Mouse (Mus musculus) MEL (cell line): ENCODE measurements around the gene Efna2. TPM values are rescaled to one million over a fixed set of nuclear protein-coding genes. Genes with fewer than 3 reads are reported as not detected.

ENCODE experiments used
- DNase-seq: peaks from one replicate; pipeline ENCODE4 v3.0.0; 2011; ENCODE audit warnings: low read depth, low spot score
- H3K27ac ChIP-seq: 2 replicates; pipeline ENCODE4 v1.5.1; 2012; ENCODE audit warnings: low read depth, mild to moderate bottlenecking, control low read depth, low read length, moderate library complexity; ENCODE audit not compliant: control insufficient read depth
- H3K27me3 ChIP-seq, 2 experiments: fragments of 150-350 bp in 1 of 2; sonication (generic) in 1 of 2; 2 replicates each; pipeline ENCODE4 v1.6.1; 2012; ENCODE audit warnings: low read length in 2 of 2, mild to moderate bottlenecking in 2 of 2, improper control_type of control experiment in 1 of 2, moderate library complexity in 1 of 2; ENCODE audit not compliant: insufficient read depth in 2 of 2, control insufficient read depth in 1 of 2
- H3K36me3 ChIP-seq, 2 experiments: 2 replicates each; pipeline ENCODE4 v1.6.1; 2012 to 2014; ENCODE audit warnings: low read length in 2 of 2, improper control_type of control experiment in 1 of 2, inconsistent platforms in 1 of 2, mild to moderate bottlenecking in 1 of 2; ENCODE audit not compliant: insufficient read depth in 2 of 2, control insufficient read depth in 1 of 2
- H3K4me1 ChIP-seq, 2 experiments: fragments of 150-350 bp in 1 of 2; sonication (generic) in 1 of 2; 2 replicates each; pipeline ENCODE4 v1.6.1; 2012; ENCODE audit warnings: low read length in 2 of 2, improper control_type of control experiment in 1 of 2, mild to moderate bottlenecking in 1 of 2; ENCODE audit not compliant: insufficient read depth in 2 of 2, control insufficient read depth in 1 of 2
- H3K4me3 ChIP-seq, 2 experiments: fragments of 150-350 bp in 1 of 2; sonication (generic) in 1 of 2; 2 replicates each; pipeline ENCODE4 v1.5.1; 2012; ENCODE audit warnings: low read depth in 2 of 2, low read length in 2 of 2, mild to moderate bottlenecking in 2 of 2, moderate library complexity in 2 of 2, control low read depth in 1 of 2, improper control_type of control experiment in 1 of 2; ENCODE audit not compliant: control insufficient read depth in 1 of 2, insufficient read depth in 1 of 2
- H3K79me2 ChIP-seq: 2 replicates; pipeline ENCODE4 v1.6.1; 2012; ENCODE audit warnings: mild to moderate bottlenecking, low read length, moderate library complexity; ENCODE audit not compliant: control insufficient read depth, poor library complexity, insufficient read depth
- H3K9ac ChIP-seq: 2 replicates; pipeline ENCODE4 v1.6.1; 2012; ENCODE audit warnings: low read depth, mild to moderate bottlenecking, control low read depth, low read length, moderate library complexity; ENCODE audit not compliant: control insufficient read depth, poor library complexity, severe bottlenecking
- H3K9me3 ChIP-seq: fragments of 150-350 bp; sonication (generic); replicated peaks from 2 replicates; pipeline ENCODE4 v1.6.1; 2012; ENCODE audit warnings: mild to moderate bottlenecking, low read length, improper control_type of control experiment, moderate library complexity; ENCODE audit not compliant: insufficient read depth
- BHLHE40 ChIP-seq: IDR thresholded peaks from 2 replicates; pipeline ENCODE4 v1.6.1; 2012; ENCODE audit warnings: low read depth, mild to moderate bottlenecking, inconsistent platforms, low read length, improper control_type of control experiment, borderline replicate concordance
- CHD1 ChIP-seq: IDR thresholded peaks from 2 replicates; pipeline ENCODE4 v1.6.1; 2012; ENCODE audit warnings: low read depth, mild to moderate bottlenecking, inconsistent platforms, low read length, improper control_type of control experiment
- CTCF ChIP-seq, 3 experiments: IDR thresholded peaks in 2 of 3; conservative IDR thresholded peaks in 1 of 3; 2 replicates each; pipeline ENCODE4 v1.5.1; 2011 to 2012; ENCODE audit warnings: low read length in 3 of 3, low read depth in 2 of 3, mild to moderate bottlenecking in 2 of 3, improper control_type of control experiment in 1 of 3, inconsistent platforms in 1 of 3, mixed read lengths in 1 of 3, moderate library complexity in 1 of 3; ENCODE audit not compliant: control insufficient read depth in 1 of 3, insufficient read depth in 1 of 3, poor library complexity in 1 of 3, severe bottlenecking in 1 of 3
- E2F4 ChIP-seq: IDR thresholded peaks from 2 replicates; pipeline ENCODE4 v1.6.1; 2011; ENCODE audit warnings: low read depth, low read length, improper control_type of control experiment, borderline replicate concordance
- ELF1 ChIP-seq: IDR thresholded peaks from 2 replicates; pipeline ENCODE4 v1.6.1; 2014; ENCODE audit warnings: low read depth, mild to moderate bottlenecking, inconsistent platforms, low read length, improper control_type of control experiment, moderate library complexity
- ETS1 ChIP-seq: IDR thresholded peaks from 2 replicates; pipeline ENCODE4 v1.6.1; 2012; ENCODE audit warnings: low read depth, mild to moderate bottlenecking, inconsistent platforms, low read length, improper control_type of control experiment, moderate library complexity
- GABPA ChIP-seq: IDR thresholded peaks from 2 replicates; pipeline ENCODE4 v1.6.1; 2012; ENCODE audit warnings: low read depth, mild to moderate bottlenecking, inconsistent platforms, low read length, improper control_type of control experiment, moderate library complexity
- GATA1 ChIP-seq: IDR thresholded peaks from 2 replicates; pipeline ENCODE4 v1.6.1; 2011; ENCODE audit warnings: low read depth, low read length, improper control_type of control experiment
- HCFC1 ChIP-seq: IDR thresholded peaks from 2 replicates; pipeline ENCODE4 v1.6.1; 2012; ENCODE audit warnings: low read depth, mild to moderate bottlenecking, inconsistent platforms, low read length, improper control_type of control experiment, moderate library complexity
- MXI1 ChIP-seq: IDR thresholded peaks from 2 replicates; pipeline ENCODE4 v1.6.1; 2011; ENCODE audit warnings: mild to moderate bottlenecking, low read depth, low read length, improper control_type of control experiment
- NELFE ChIP-seq: IDR thresholded peaks from 2 replicates; pipeline ENCODE4 v1.6.1; 2011; ENCODE audit warnings: low read depth, low read length, improper control_type of control experiment
- POLR2A ChIP-seq, 2 experiments: IDR thresholded peaks; 2 replicates each; pipeline ENCODE4 v1.6.1; 2011 to 2012; ENCODE audit warnings: low read length in 2 of 2, mild to moderate bottlenecking in 2 of 2, control low read depth in 1 of 2, improper control_type of control experiment in 1 of 2, low read depth in 1 of 2, moderate library complexity in 1 of 2; ENCODE audit not compliant: control insufficient read depth in 1 of 2, insufficient read depth in 1 of 2, poor library complexity in 1 of 2
- POLR2AphosphoS5 ChIP-seq: IDR thresholded peaks from 2 replicates; pipeline ENCODE4 v1.6.1; 2012; ENCODE audit warnings: low read depth, borderline replicate concordance, mild to moderate bottlenecking, inconsistent platforms, low read length, moderate library complexity, mixed read lengths
- SMC3 ChIP-seq: IDR thresholded peaks from 2 replicates; pipeline ENCODE4 v1.6.1; 2011; ENCODE audit warnings: low read depth, low read length, improper control_type of control experiment
- TBP ChIP-seq: IDR thresholded peaks from 2 replicates; pipeline ENCODE4 v1.8.0; 2011; ENCODE audit warnings: low read depth, low read length, improper control_type of control experiment
- TCF12 ChIP-seq: IDR thresholded peaks from 2 replicates; pipeline ENCODE4 v1.6.1; 2014; ENCODE audit warnings: low read depth, mild to moderate bottlenecking, inconsistent platforms, low read length, improper control_type of control experiment, moderate library complexity
- USF2 ChIP-seq, 2 experiments: IDR thresholded peaks; 2 replicates each; pipeline ENCODE4 v1.6.1; 2011 to 2012; ENCODE audit warnings: improper control_type of control experiment in 2 of 2, low read length in 2 of 2, borderline replicate concordance in 1 of 2, inconsistent platforms in 1 of 2, low read depth in 1 of 2, mild to moderate bottlenecking in 1 of 2; ENCODE audit not compliant: insufficient read depth in 1 of 2
- ZKSCAN1 ChIP-seq: IDR thresholded peaks from 2 replicates; pipeline ENCODE4 v1.6.1; 2012; ENCODE audit warnings: low read depth, mild to moderate bottlenecking, inconsistent platforms, low read length, improper control_type of control experiment, moderate library complexity
- polyA plus RNA-seq, 2 experiments: library from polyadenylated mRNA; stranded (reverse) in 1 of 2; unstranded in 1 of 2; fragments of >175 nt in 1 of 2; fragments of >200 nt in 1 of 2; gene quantifications; 2 replicates each; pipeline versions ENCODE4 v1.2.1 to v1.2.4; 2012; ENCODE audit warnings: low replicate concordance in 2 of 2, low read depth in 1 of 2; ENCODE audit not compliant: insufficient read length in 2 of 2, insufficient read depth in 1 of 2, missing spikeins in 1 of 2
- total RNA-seq: library from RNA; depleted of rRNA; stranded (reverse); fragments of 300-350 nt; gene quantifications from 2 replicates; pipeline ENCODE4 v1.2.3, GENCODE M21; 2012

The Efna2 gene
- total and polyA plus RNA-seq, 3 experiments: 0.12 to 2.8 TPM; not detected in 1

- DNase-seq: no peak
- no peak overlapping the region for H3K4me3 ChIP-seq
- no peak overlapping the region for H3K9ac ChIP-seq
- H3K9me3 ChIP-seq: no peaks in the 10 kb centered on the region
- TF ChIP-seq POLR2A (IDR thresholded peaks at IDR 0.05; ENCODE audit: control insufficient read depth in 1 of 2, insufficient read depth in 1 of 2, low read depth in 1 of 2, low read length in 2 of 2, poor library complexity in 1 of 2) (no peak), CHD1 (no peak), SMC3 (no peak), GATA1 (no peak), ZKSCAN1 (no peak), POLR2AphosphoS5 (no peak), ETS1 (no peak), GABPA (no peak), MXI1 (no peak), TCF12 (no peak), E2F4 (no peak), USF2 (IDR thresholded peaks at IDR 0.05; ENCODE audit: borderline replicate concordance in 1 of 2, insufficient read depth in 1 of 2, low read depth in 1 of 2, low read length in 2 of 2) (no peak), HCFC1 (no peak), NELFE (no peak), TBP (no peak)
- H3K79me2 ChIP-seq: peaks cover 23% of the 10 kb centered on the region
- H3K27me3 ChIP-seq: no peaks in the 10 kb centered on the region
- peak overlapping the region; percentile 60; the same call in 1 of the 2 replicates for H3K27ac ChIP-seq
- peaks cover 6 to 36% of the 10 kb centered on the region in 2 experiments; a peak in 3 of 4 replicates for H3K4me1 ChIP-seq
- H3K36me3 ChIP-seq: peaks cover 0 to 25% of the 10 kb centered on the region in 2 experiments; a peak in 2 of 4 replicates
Observed at GRCm38 (mm10) chr10:80155277-80155676, 24.0 kb upstream of the Efna2 start.

DNA sequence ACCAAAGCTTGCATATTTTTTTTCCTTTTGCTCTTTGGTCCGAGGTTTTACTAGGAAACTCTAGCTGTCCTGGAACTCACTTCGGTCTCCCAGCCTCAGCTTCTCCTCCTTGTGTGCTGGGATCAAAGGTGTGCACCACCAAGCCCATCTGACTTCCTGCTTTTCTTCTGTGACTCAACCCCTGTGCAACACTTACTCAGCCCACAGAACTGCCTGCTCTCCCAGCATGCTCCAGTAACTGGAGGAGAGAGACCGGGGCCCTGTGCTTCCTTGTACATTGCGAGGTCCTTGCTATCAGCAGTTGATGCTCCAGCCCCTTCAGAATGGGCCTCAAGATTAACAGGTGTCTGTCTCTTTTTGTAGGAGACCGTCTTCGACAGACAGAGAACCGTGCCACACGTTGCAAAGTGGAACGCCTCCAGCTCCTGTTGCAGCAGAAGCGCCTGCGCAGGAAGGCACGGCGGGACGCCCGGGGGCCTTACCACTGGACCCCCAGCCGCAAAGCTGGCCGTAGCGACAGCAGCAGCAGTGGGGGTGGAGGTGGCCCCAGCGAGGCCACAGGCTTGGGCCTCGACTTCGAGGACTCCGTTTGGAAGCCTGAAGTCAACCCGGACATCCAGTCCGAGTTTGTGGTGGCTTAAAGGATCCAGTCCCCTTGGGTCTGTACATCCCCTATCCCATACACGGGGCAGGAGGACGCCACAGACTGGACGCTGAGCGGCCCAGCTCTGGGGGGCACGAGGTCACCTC, 23.1 kb upstream of the Efna2 start:
- H3K9ac ChIP-seq: 0 out of 2 replicates have a peak overlapping the region, but pooled peaks have one; percentile 4
- H3K36me3 ChIP-seq: peaks cover 0 to 25% of the 10 kb centered on the region in 2 experiments; a peak in 2 of 4 replicates
- TF ChIP-seq BHLHE40 (no peak), CTCF (IDR thresholded peaks at IDR 0.05 in 2 of 3, conservative IDR thresholded peaks at IDR 0.05 in 1 of 3; ENCODE audit: control insufficient read depth in 1 of 3, insufficient read depth in 1 of 3, low read depth in 2 of 3, low read length in 3 of 3, poor library complexity in 1 of 3, severe bottlenecking in 1 of 3) (no peak), ELF1 (peak; percentile 38; the same call in 1 of the 2 replicates)
- TF ChIP-seq, all 39 proteins: peak for 1
- peak; percentile 59 for DNase-seq
- no peak overlapping the region for H3K4me3 ChIP-seq
- H3K27ac ChIP-seq: peak overlapping the region; percentile 60
- no peaks in the 10 kb centered on the region for H3K9me3 ChIP-seq
- H3K79me2 ChIP-seq: peaks cover 14% of the 10 kb centered on the region
- H3K4me1 ChIP-seq: peaks cover 6 to 34% of the 10 kb centered on the region in 2 experiments; a peak in 3 of 4 replicates
- no peaks in the 10 kb centered on the region for H3K27me3 ChIP-seq
